Mouse (Mus musculus): ENCODE data around the gene Hacd2. TPM values are rescaled to one million over a fixed set of nuclear protein-coding genes. Genes with fewer than 3 reads are reported as not detected.
A peak's percentile ranks its signal among the peaks of the same experiment; 100 is the strongest.

The Hacd2 gene
- 143 and 190 TPM in 2 replicates for polyA plus RNA-seq (2012; rRNA removed)

GRCm38 (mm10) chr16:35022242-35023137 is at the start of gene Hacd2:
Hacd2 (plus strand) TSS chr16:35022428.
- peak; percentile 96 for DNase-seq (ENCODE audit: low spot score)

GRCm38 (mm10) chr16:34972471-34972870 is 49.8 kb upstream of the Hacd2 start:
- DNase-seq (ENCODE audit: low spot score): no peak

- DNase-seq (ENCODE audit: low spot score): no peak
Measured at GRCm38 (mm10) chr16:34975544-34975943, 46.7 kb upstream of the Hacd2 start.

GRCm38 (mm10) chr16:34976630-34977029 is 45.6 kb upstream of the Hacd2 start:
- no peak for DNase-seq (ENCODE audit: low spot score)

- DNase-seq (ENCODE audit: low spot score): no peak
Measured at GRCm38 (mm10) chr16:34978018-34978417, 44.2 kb upstream of the Hacd2 start.

GRCm38 (mm10) chr16:34981009-34981408 is 41.2 kb upstream of the Hacd2 start:
- DNase-seq (ENCODE audit: low spot score): no peak

- DNase-seq (ENCODE audit: low spot score): no peak
Measured at GRCm38 (mm10) chr16:34984203-34985030, 37.8 kb upstream of the Hacd2 start.

- no peak for DNase-seq (ENCODE audit: low spot score)
Measured at GRCm38 (mm10) chr16:34985031-34985346, 37.2 kb upstream of the Hacd2 start.

- no peak for DNase-seq (ENCODE audit: low spot score)
Measured at GRCm38 (mm10) chr16:34986211-34986825, 35.9 kb upstream of the Hacd2 start.

- no peak for DNase-seq (ENCODE audit: low spot score)
Measured at GRCm38 (mm10) chr16:34991365-34991764, 30.9 kb upstream of the Hacd2 start.

GRCm38 (mm10) chr16:34992854-34993253 is 29.4 kb upstream of the Hacd2 start:
- DNase-seq (ENCODE audit: low spot score): no peak

- no peak for DNase-seq (ENCODE audit: low spot score)
Measured at GRCm38 (mm10) chr16:34993694-34994330, 28.4 kb upstream of the Hacd2 start.

GRCm38 (mm10) chr16:34994641-34995141 is 27.5 kb upstream of the Hacd2 start:
- no peak for DNase-seq (ENCODE audit: low spot score)

GRCm38 (mm10) chr16:34996133-34996532 is 26.1 kb upstream of the Hacd2 start:
- no peak for DNase-seq (ENCODE audit: low spot score)

- no peak for DNase-seq (ENCODE audit: low spot score)
Measured at GRCm38 (mm10) chr16:34997052-34997451, 25.2 kb upstream of the Hacd2 start.

GRCm38 (mm10) chr16:34997576-34997975 is 24.7 kb upstream of the Hacd2 start:
- DNase-seq (ENCODE audit: low spot score): no peak

GRCm38 (mm10) chr16:34999016-34999415 is 23.2 kb upstream of the Hacd2 start:
- DNase-seq (ENCODE audit: low spot score): no peak

GRCm38 (mm10) chr16:34999986-35000385 is 22.2 kb upstream of the Hacd2 start:
- no peak for DNase-seq (ENCODE audit: low spot score)

GRCm38 (mm10) chr16:35000923-35001560 is 21.2 kb upstream of the Hacd2 start:
- DNase-seq (ENCODE audit: low spot score): no peak

- DNase-seq (ENCODE audit: low spot score): no peak
Measured at GRCm38 (mm10) chr16:35004356-35004755, 17.9 kb upstream of the Hacd2 start.

- DNase-seq (ENCODE audit: low spot score): no peak
Measured at GRCm38 (mm10) chr16:35004756-35005155, 17.5 kb upstream of the Hacd2 start.
